Mouse (Mus musculus): Measurements from ENCODE around the gene Rbm18.

Gene Rbm18

DNA sequence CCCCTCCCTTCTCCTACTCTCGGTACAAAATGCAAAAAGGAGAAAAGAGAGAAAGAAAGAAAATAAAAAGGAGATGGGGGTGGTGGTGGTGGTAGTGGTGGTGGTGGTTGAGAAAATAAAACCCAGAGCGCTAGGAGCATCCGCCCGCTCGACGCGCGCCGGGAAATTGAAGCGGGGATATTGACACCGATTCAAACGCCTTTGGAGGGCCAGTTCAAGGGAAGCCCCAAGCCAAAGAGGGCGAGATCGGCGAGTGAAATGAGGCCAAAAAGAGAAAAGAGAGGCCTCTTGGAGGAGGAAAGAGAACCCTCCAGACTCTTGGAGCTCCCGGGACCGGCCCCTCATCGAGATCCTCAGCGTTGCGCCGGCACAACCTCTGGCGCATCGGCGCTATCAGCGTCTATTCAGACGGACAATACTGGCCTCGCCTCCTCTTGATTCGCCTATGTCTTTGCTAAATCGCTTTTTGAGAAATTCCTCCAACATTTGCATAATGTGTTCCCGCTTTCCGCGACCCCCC lies 32.1 kb downstream of the Rbm18 start:
- no peak for DNase-seq

DNA sequence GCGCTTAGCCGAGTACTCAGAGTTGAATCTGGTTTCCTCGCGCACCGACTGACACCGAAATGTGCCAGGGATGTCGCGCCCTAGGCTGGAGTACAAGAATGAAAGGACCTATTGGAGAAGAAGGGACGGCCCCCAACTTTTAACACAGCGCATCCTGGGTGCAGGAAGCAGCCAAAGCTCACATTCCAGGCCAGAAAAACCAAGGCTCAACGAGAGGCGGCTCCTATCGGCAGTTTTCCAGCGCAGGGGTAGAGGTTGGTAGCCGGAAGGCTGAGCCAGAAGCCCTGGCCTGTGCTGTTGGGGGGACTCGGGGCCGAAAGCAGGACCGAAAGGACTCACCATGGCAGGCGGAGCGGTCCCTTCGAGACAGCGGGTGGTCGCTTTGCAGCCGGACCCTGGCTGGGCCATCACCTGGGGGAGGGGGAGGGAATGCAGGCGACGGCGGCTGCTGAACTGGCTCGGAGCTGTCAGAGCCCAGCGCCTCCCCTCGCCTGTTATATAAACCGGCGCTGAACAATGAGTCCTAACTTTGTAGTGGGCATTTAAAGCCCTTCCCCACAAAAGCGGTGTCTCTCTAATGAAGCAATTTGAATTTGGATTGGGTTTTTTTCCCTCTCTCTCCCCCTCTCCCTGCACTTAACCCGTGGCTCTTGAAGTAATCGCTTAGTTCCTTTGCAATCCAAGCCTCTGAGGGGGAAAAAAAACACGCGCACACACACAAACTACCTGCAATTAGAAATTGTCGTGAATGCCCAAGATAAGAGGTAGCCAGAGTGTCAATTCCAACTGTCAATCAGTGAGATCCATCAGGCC lies 32.8 kb downstream of the Rbm18 start:
- no peak for DNase-seq

DNA sequence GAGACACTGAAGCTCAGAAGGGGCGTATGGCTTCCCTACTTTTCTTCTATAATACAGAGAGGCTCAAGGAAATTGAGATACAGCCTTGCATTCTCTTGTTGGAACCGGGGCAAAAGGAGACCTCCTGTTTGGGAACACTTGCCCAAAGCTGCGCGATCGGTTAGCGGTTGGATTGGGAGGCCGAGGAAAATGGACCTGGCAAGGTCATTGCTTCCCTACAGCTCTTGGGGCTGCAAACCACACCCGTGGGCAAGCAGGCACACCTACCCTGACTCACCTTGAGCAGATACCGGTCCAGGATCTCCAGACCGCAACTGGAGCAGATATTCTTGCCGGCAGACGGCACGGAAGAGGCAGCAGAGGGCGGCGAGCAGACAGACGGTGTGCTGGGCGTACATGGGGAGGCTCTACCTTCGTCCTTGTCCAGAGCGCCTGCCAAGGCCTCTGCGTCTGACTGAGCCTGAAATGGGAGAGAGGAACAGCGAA lies 33.5 kb downstream of the Rbm18 start:
- no peak for DNase-seq

DNA sequence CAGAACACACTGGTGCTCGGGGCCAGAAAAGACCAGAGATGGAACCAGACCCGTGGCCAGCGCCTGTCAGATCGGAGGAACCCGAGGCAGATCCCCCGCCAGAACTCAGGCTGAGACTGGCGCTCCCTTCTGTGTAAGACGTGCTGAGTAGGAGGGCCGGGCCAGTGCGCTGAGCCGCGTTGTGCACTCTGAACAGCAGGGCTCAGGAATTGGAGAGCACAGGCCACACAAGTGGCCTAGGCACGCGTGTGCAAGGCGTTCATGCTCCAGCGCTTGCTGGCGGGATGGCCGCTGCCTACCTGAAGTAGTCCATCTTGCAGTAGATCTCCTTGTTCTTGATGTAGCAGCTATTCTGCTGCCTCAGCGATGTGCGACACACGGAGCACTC lies 34.0 kb downstream of the Rbm18 start:
- DNase-seq = no peak

DNA sequence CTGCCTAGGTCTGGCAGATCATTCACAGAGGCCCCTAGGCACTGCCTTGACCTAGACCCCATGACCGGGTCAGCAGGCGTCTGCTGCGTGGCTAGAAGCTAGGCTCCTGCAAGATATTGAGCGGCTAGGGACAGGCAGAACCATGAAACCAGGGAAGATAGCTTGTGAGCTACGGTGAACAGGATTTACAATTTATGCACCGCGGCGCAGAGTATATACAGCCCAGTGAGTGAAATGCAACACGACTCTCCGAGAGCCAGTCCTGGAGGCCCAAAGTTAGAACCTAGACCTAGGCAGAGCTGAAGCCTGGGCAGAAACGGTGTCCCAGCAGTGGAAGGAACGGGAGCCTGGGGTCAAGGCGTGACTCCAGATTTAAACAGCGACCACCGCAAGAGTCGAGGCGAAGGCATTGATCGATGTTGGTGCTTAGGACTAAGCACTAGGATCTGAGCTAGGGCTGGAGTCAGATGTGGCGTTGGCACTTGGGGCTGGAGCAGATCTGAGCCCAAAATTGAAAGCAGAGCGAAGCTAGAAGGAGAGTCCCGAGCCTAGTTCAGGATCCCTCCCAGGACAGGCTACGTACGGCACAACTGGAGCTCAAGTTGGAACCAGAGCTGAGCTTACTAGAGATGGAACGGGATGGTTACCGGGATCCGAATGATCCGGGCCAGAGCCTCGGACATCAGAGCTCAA lies 34.6 kb downstream of the Rbm18 start:
- DNase-seq = no peak

DNA sequence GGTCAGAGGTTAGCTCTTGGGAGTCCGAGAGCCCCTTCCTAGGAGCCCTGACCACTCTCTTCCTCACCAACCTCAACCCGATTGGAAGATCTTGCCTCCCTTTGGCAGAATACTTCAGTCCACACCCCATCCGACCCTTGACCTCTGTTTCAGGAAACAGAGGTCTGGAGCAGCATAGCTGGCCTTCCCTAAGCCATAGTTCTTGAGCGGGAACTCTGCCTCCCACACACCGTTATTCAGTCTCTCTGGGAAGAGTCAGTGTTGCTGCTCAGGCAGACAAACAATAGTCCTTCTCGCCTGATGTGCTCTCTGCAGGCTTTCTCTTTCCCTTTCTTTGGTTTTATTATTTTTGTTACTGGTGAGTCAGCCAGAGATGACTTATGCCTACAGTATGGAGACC lies 36.8 kb downstream of the Rbm18 start:
- DNase-seq = no peak

DNA sequence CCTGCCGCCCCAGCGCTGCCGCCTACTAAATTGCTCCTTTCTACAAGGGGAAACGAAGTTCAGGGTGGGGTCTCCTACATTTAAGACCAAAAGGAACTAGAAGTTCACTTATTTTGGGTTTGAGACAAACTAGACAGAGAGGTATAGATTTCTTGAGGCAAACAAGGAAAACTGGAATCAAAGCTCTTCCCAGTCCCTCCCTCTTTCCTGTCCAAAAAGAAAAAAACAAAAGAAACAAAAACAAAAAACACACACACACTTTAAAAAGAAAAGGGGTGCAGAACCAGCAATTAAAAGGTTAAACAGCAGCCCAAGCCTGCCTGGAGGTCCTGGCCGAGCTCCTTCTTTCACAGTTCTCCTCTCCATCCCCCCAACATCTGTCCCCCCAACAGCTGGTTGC lies 38.6 kb downstream of the Rbm18 start:
- no peak for DNase-seq

DNA sequence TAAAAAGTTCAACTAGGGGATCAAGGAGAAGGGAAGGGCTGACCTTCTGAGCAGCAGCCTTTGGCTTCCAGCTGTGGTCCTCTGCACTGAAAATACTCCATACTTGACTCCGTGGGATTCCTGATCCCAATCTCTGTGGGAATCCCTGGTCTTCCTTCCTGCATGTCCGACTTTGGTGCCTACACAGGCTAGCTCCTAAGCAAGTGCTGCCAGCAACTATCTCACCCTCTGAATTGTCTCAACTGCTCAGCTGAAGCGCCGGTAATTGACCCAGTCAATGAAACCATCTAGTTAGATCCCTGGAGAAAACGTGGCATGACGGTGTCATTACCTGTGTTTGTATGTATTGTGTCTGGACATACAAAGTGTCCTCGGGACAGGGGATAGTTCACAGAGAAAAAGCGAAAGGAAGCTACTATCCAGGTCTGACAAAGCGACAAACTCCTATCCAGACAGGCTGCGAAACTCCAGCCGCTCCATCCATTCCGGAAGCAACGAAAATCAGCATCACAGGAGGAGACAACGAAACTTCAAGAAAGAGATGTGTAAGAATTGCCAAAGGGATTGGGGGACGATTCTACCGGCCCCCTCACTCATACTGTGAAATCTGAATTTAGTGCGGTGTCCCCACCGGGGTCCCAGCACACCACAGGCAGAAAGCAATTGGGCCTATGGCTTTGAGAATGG lies 39.3 kb downstream of the Rbm18 start:
- DNase-seq = no peak

DNA sequence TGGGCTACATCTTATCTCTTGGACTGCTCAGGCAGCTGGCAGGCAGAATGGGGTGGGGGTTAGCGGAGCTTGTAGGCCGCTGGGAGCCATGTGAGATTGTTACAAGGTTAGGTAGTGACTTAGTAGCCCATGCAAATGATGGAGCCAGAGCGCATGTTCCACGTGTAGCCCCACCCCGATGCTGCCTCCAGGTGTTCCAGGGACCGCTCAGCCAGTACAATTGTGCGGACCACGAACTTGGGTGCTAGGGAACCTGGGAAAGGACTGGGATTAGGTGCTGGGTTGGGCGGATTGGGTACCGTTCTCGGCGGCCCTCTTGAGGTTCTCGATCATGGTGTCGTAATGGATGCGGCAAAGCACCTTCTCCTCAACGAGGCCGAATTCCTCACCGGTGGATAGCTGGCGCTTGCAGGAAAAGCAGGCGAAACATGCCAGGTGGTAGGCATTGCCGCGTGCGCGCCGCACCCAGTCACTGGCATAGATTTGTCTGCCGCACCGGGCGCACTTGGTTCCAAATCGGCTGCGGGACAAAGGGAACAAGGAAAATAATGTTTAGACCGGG lies 42.6 kb downstream of the Rbm18 start:
- DNase-seq = no peak

DNA sequence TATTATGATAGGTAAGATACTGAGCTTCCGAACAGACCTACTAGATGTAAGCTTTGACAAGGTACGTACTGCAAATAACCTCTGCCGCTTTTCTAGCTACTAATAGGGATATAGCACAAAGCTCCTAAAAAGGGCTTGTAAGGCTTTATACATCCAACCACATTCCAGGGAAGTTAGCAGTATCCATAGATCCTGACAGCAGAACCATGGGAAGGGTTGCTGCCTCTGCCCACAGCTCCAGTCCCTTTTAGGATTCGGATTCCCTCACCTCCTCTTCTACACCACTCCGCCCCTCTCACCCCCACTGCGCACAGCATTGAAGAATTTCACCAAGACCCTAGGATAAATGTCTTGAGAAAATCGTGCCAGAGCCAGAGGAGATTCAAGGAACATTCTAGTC lies 43.3 kb downstream of the Rbm18 start:
- no peak for DNase-seq

DNA sequence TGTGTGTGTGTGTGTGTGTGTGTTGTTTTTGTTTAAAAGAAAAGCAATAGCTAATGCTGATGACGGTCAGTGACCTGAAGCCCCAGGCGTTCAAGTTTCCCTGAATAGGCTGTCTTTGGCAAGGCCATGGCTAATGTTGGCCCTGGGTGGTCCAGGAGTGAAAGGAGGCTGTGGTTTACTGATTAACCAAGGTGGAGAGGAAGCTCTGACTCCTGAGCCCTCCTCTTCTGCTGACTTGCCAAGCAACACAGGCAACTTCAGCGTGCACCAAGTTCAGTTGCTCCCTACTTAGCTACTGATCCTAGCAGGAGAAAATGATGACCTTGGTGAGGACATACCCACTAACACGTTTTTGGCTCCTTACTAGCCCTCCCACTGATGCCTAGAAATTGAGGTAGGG lies 43.8 kb downstream of the Rbm18 start:
- DNase-seq = no peak

DNA sequence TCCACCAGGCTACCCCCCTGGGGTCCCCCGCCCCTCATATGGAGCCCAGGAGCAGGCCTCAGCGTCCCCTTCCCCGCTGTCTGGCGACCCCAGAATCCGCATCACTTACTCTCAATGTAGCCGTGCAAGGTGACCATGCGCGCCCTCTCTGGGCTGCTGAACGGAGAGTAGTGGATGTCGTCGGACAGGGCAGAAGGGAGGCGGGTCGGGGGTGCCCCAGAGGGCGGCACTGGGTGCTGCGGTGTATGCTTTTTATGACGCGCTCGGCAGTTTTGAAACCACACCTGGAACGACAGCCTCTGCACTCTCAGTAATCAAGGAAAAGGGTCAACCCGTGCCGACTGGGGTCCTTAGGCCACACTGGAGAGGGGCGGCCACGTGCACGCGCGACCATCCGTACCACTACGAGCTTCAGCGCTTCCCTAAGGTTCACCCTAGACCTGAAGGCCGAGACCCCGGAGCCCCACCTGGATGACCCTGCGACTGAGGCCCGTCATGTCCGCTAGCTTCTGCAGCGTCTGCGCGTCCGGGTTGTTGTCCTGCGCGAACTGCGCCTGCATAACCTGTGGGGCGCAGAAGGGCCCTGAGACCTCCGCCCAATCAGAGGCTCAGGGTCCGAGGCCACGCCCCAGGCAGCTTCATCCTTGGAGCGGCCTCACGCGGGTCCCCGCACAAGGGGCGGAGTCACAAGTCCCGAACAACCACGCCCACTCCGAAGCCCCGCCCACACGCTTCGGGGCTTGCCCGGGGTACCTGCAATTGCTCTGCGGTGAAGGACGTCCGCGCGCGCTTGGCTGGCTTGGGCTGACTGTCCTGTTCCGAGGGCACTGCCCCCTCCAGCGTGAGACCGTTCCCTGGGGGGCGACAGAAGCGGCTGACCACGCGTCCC lies 45.5 kb downstream of the Rbm18 start:
- peak; percentile 65 for DNase-seq

DNA sequence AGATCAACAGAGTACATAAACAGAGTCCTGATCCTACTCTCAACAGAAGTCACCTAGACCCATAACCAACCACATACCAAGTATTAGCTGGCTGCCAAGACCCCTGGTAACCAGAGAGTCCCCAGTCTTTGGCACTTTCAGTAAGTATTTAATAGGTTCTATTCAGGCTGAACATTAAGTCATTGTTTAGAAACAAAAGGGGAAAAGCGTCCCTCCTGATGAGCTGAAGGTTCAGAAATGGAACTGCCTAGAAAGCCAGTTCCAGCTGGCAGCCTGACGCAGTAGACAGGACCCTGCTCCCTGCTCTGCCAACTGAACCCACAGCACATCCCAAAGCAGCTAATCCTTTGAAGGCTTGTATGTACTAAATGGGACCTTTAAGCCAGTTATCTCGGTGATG lies 47.4 kb downstream of the Rbm18 start:
- no peak for DNase-seq

DNA sequence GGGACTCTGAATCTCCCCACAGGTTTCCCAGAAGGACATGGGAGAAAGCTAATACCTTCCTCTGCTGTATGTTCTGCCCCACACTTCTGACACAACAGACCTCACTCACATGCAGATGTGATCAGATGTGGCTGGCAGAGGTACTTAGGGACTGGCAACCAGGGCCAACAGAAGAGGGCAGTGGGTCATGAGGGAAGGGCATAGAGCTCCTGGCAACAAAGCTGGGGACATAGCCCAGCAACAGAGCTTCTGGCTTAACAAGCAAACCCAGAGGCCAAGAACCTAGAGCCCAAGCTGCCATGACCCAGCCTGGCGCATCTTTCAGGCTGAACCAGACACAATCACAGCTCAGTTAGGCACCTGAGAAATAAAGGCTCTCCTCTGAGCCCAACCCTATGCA lies 51.5 kb downstream of the Rbm18 start:
- no peak for DNase-seq

DNA sequence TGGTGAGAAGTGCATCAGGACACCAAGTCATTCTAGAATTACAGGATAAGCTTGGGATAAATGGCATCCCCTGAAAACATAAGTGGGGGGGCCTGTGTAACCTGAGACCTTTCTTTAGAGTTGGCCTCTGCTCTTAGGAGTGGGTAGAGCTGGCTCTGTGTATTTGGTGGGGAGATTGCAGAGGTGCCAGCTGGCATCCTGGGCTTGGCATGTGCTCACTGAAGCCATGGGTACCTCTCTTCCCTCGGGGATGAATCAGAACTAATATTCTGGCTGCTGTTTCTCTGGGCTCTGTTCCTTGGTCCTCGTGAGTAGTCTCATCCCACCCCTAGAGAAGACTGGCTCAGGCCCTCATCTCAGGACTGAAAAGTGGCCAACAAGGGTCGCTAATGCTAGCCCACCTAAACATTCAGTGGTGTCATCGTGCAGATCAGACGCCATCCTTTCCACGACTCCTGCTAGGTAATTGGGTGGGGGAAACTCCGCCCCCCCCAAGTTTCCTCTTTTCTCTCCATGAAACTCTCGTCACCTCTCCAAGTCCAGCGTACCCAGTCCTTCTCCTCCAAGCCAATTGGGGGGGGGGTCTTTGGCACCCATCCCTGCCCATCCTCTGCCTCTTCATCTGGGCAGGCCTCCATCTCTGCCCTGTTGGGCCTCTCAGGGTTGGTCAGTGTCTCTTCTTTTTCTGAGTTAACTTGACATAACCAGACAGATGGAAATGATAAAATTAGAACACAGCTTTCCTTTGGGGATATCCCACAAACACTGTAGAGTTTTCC lies 53.6 kb downstream of the Rbm18 start:
- no peak for DNase-seq

DNA sequence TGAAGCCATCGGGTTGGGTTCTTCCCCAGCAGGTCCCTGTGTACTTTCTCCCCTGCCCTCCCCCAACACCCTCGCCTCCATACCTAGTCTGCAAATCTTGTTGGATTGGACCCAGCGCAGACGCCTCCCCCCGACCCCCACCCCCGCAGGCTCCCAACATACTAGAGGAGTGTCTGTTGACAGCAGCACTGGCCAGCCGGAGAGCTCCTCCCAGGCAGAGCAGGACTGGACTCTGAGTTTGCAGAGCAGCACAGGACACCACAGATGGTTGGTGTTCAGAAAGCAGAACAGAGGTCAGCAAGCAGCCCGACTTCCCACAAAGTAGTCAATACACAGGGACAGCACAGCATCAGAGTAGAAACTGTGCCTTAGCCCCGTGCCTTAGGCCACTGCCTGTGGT lies 55.1 kb downstream of the Rbm18 start:
- no peak for DNase-seq

DNA sequence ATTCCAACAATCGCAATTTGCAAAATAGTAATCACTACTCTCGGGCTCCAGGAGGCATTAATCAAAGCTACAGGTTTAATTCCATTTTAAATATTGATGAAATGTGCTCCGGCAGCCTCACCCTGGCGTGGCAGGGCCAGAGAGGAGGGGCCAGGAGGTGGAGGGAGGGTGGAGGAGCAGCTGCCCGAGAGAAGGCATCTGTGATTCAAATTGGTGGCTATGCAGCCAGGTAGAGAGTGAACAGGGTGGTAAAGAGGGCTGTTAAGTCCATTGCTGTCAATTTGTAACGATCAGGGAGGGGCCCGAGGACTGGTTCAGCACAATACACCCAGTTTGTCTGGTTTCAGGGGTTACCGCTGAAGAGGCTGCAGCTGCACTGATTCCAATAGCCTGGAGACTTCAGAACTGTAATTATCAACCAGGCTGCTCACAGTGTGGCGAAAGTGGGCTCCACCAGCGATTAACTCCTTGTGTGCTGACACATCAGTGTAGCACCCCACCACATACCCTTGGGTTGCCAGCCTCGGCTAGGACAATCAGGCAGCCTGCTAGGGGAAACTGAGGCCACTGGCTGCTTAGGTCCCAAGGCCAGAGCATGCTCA lies 59.3 kb downstream of the Rbm18 start:
- no peak for DNase-seq

DNA sequence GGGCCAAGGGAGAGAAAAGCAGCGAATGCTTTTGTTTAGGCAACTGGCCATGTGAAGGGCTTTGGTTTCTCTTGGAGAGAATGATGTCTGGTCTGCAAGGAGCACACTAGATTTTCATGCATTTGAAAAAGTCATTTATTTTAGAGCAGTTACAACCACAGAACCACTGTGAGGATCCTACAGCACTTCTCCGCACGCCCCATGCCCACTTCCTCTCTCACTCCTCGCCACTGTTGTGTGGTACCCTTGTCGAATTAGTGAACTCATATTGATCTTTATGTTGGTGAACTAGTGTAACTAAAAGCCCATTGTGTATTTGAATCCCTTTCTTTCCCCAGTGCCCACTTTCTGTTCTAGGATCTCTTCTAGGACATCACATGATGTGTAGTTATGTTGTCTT lies 61.4 kb downstream of the Rbm18 start:
- no peak for DNase-seq

DNA sequence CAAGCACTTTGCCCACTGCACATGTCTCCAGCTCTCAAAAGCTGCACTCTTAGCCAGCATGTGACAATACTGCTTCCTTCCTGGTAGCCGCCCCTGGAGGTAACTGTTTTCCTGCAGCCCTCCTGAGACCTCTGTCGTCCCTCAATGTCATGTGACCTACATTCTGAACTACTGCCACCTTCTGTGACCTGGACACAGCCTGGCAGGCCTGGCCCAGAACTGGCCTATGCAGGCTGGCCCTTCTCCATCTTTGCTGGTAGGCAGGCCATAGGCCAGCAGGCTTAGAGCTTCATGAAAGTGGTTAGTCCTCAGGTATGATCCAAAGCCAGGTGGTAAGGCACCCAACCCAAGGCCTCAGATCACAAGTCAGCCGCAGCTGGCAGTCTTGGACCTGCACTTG lies 62.8 kb downstream of the Rbm18 start:
- no peak for DNase-seq

DNA sequence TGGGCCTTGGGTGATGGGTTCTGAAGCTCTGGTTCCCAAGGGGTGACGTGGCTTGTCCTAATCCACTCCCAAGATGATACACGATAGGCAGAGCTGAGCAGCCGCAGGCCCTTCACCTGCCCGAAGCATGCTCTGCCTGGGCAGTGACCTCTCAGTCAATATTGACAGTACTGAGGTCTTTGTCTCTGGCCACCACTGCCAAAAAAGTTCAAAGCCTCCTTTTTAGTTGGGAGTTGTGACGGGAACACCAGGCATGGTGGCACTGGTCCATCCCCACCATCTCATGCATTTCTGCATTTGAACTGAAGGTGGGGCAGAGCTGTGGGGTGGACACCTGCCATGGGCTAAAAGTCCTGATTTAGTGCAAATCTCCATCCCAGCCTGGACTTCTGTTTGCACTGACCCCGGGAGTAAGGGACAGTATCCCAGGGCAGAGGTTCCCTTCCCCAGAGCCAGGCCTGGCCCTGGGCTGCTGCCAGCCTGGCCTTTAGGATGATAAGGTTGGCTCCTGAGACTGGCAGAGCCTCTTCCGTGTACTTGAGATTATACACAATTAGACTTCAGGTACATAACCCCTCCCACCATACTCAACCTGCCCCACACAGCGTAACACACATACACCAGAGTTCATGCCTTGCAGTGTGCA lies 64.8 kb downstream of the Rbm18 start:
- DNase-seq = no peak

DNA sequence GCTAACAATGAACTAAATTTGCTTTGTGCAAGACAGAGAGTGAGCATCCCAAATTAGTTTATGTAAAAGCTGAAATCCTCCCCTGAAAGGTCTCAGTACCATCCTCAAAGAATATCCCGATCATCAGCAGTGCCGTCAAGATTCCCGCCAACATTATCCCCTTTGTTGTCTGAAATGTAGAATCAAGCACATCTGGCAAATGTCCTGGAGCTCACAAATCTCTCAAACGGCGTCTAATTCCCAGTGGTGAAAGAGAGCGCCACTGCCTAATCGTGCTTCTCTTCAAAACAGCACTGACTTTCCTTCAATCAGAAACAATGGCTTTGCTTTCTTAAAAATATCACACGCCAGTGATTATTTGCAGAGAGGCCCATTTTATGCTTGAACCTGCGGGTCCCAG lies 69.4 kb downstream of the Rbm18 start:
- DNase-seq = no peak
